Mouse (Mus musculus) testis, adult 2 months (tissue): ENCODE data around the gene Mrps12. TPM values are rescaled to one million over a fixed set of nuclear protein-coding genes. Genes with fewer than 3 reads are reported as not detected.

Experiments
- H3K27ac ChIP-seq: fragments of 200-500 bp; 2 replicates; pipeline ENCODE4 v1.5.1; 2012; ENCODE audit warnings: low read depth, low read length; ENCODE audit not compliant: control insufficient read depth, insufficient read depth
- H3K27me3 ChIP-seq: fragments of 200-500 bp; 2 replicates; pipeline ENCODE4 v1.6.1; 2012; ENCODE audit warnings: mild to moderate bottlenecking, low read length, moderate library complexity; ENCODE audit not compliant: control insufficient read depth, insufficient read depth
- H3K36me3 ChIP-seq: fragments of 200-500 bp; 2 replicates; pipeline ENCODE4 v1.6.1; 2012; ENCODE audit warnings: mild to moderate bottlenecking, low read length; ENCODE audit not compliant: control insufficient read depth, insufficient read depth
- H3K4me1 ChIP-seq: fragments of 200-500 bp; 2 replicates; pipeline ENCODE4 v1.6.1; 2012; ENCODE audit warnings: low read length; ENCODE audit not compliant: control insufficient read depth, insufficient read depth
- H3K4me3 ChIP-seq: fragments of 200-500 bp; 2 replicates; pipeline ENCODE4 v1.5.1; 2012; ENCODE audit warnings: low read depth, mild to moderate bottlenecking, low read length, moderate library complexity, mixed read lengths; ENCODE audit not compliant: control insufficient read depth
- CTCF ChIP-seq: fragments of 200-500 bp; IDR thresholded peaks from 2 replicates; pipeline ENCODE4 v1.5.1; 2012; ENCODE audit warnings: low read depth, mild to moderate bottlenecking, inconsistent platforms, low read length, moderate library complexity; ENCODE audit not compliant: control insufficient read depth, insufficient read depth, insufficient replicate concordance
- POLR2A ChIP-seq: fragments of 200-500 bp; IDR thresholded peaks from 2 replicates; pipeline ENCODE4 v1.6.1; 2012; ENCODE audit warnings: low read depth, mild to moderate bottlenecking, inconsistent platforms, low read length, moderate library complexity; ENCODE audit not compliant: control insufficient read depth
- polyA plus RNA-seq: library from polyadenylated mRNA; depleted of rRNA; stranded (reverse); fragments of >200 nt; gene quantifications from 2 replicates; pipeline ENCODE4 v1.2.3, GENCODE M21; 2012

Mrps12 gene
- polyA plus RNA-seq, 1 experiment, result 29.5 TPM

GRCm38 (mm10) chr7:28719159-28719558 is 22.5 kb downstream of the Mrps12 start:
- peaks cover 2% of the 10 kb centered on the region; the same call in 1 of the 2 replicates for H3K4me1 ChIP-seq
- TF ChIP-seq CTCF, result no peak
- TF ChIP-seq POLR2A, result no peak
- no peak overlapping the region for H3K4me3 ChIP-seq
- peaks cover 2% of the 10 kb centered on the region; the same call in 1 of the 2 replicates for H3K27me3 ChIP-seq
- H3K27ac ChIP-seq, result no peak overlapping the region
- H3K36me3 ChIP-seq, result no peaks in the 10 kb centered on the region

- no peak for TF ChIP-seq CTCF
- H3K27me3 ChIP-seq, result peaks cover 2% of the 10 kb centered on the region; the same call in 1 of the 2 replicates
- H3K4me1 ChIP-seq, result peaks cover 5% of the 10 kb centered on the region; the same call in 1 of the 2 replicates
These were observed 23.9 kb downstream of the Mrps12 start for GRCm38 (mm10) chr7:28717726-28718125.

GRCm38 (mm10) chr7:28716590-28717281 is 24.9 kb downstream of the Mrps12 start, which contains the start of gene Fbxo17:
TSS of gene Fbxo17 (plus strand) at chr7:28716804.
- no peaks in the 10 kb centered on the region for H3K36me3 ChIP-seq
- peak within 1 kb of the TSS; percentile 68; the same call in 1 of the 2 replicates for H3K27ac ChIP-seq
- TF ChIP-seq CTCF (no peak), POLR2A (no peak; the same call in 1 of the 2 replicates)

More at GRCm38 (mm10) chr7:28717726-28718125, 23.9 kb downstream of the Mrps12 start:
- H3K4me3 ChIP-seq, result no peak overlapping the region
- no peaks in the 10 kb centered on the region for H3K36me3 ChIP-seq
- H3K27ac ChIP-seq, result no peak overlapping the region

GRCm38 (mm10) chr7:28715598-28715997 is 26.0 kb downstream of the Mrps12 start:
- H3K4me3 ChIP-seq, result no peak overlapping the region
- H3K27ac ChIP-seq, result no peak overlapping the region
- TF ChIP-seq POLR2A (no peak), CTCF (no peak)
- H3K4me1 ChIP-seq, result peaks cover 5% of the 10 kb centered on the region; the same call in 1 of the 2 replicates
- peaks cover 2% of the 10 kb centered on the region; the same call in 1 of the 2 replicates for H3K27me3 ChIP-seq
- H3K36me3 ChIP-seq, result no peaks in the 10 kb centered on the region

More at GRCm38 (mm10) chr7:28716590-28717281, 24.9 kb downstream of the Mrps12 start, which contains the start of gene Fbxo17:
- Histone ChIP-seq H3K4me1 (peaks cover 5% of the 10 kb centered on the region; the same call in 1 of the 2 replicates), H3K27me3 (peaks cover 2% of the 10 kb centered on the region; the same call in 1 of the 2 replicates), H3K4me3 (peak within 1 kb of the TSS; percentile 72)

GRCm38 (mm10) chr7:28714667-28715066 is 27.0 kb downstream of the Mrps12 start:
- TF ChIP-seq CTCF (no peak), POLR2A (no peak)
- Histone ChIP-seq H3K4me1 (peaks cover 5% of the 10 kb centered on the region; the same call in 1 of the 2 replicates), H3K36me3 (no peaks in the 10 kb centered on the region), H3K4me3 (no peak overlapping the region), H3K27ac (no peak overlapping the region), H3K27me3 (peaks cover 2% of the 10 kb centered on the region; the same call in 1 of the 2 replicates)

- H3K36me3 ChIP-seq, result no peaks in the 10 kb centered on the region
- no peak overlapping the region for H3K4me3 ChIP-seq
- TF ChIP-seq POLR2A (no peak), CTCF (peak; percentile 85; the same call in 1 of the 2 replicates)
- peaks cover 3% of the 10 kb centered on the region; the same call in 1 of the 2 replicates for H3K4me1 ChIP-seq
- no peaks in the 10 kb centered on the region for H3K27me3 ChIP-seq
- H3K27ac ChIP-seq, result no peak overlapping the region
These were observed 30.7 kb downstream of the Mrps12 start for GRCm38 (mm10) chr7:28710962-28711361.

- no peaks in the 10 kb centered on the region for H3K27me3 ChIP-seq
These were observed 32.2 kb downstream of the Mrps12 start for GRCm38 (mm10) chr7:28709454-28709853.

More at GRCm38 (mm10) chr7:28709454-28709853, 32.2 kb downstream of the Mrps12 start:
- no peak for TF ChIP-seq CTCF
- TF ChIP-seq POLR2A, result no peak
- Histone ChIP-seq H3K4me3 (no peak overlapping the region), H3K4me1 (peaks cover 3% of the 10 kb centered on the region; the same call in 1 of the 2 replicates), H3K27ac (no peak overlapping the region), H3K36me3 (no peaks in the 10 kb centered on the region)
